Mouse (Mus musculus) cerebellum, postnatal 14 days (tissue): ENCODE results near the gene Pcdh19.

Experiments used
- DNase-seq, 2 experiments: peaks; one replicate each; pipeline ENCODE4 v3.0.0; 2021; ENCODE audit warnings: mixed read lengths in 2 of 2

The Pcdh19 gene

GRCm38 (mm10) chrX:133657308-133658302 lies 31.2 kb downstream of the Pcdh19 start:
- peak; percentile 11 to 22 for DNase-seq

GRCm38 (mm10) chrX:133655876-133656538 lies 32.8 kb downstream of the Pcdh19 start:
- DNase-seq: no peak

- DNase-seq: no peak
Observed at GRCm38 (mm10) chrX:133655196-133655595, 33.6 kb downstream of the Pcdh19 start.

- DNase-seq: no peak
Observed at GRCm38 (mm10) chrX:133653071-133653470, 35.7 kb downstream of the Pcdh19 start.

- no peak for DNase-seq
Observed at GRCm38 (mm10) chrX:133650379-133650778, 38.4 kb downstream of the Pcdh19 start.

- DNase-seq: no peak
Observed at GRCm38 (mm10) chrX:133647809-133648208, 41.0 kb downstream of the Pcdh19 start.

GRCm38 (mm10) chrX:133639445-133639844 lies 49.3 kb downstream of the Pcdh19 start:
- no peak for DNase-seq

GRCm38 (mm10) chrX:133629538-133629937 lies 59.2 kb downstream of the Pcdh19 start:
- DNase-seq: no peak

- no peak for DNase-seq
Observed at GRCm38 (mm10) chrX:133618222-133618621, 70.6 kb downstream of the Pcdh19 start.

- no peak for DNase-seq
Observed at GRCm38 (mm10) chrX:133605828-133606227, 83.0 kb downstream of the Pcdh19 start.

GRCm38 (mm10) chrX:133604272-133604671 lies 84.5 kb downstream of the Pcdh19 start:
- no peak for DNase-seq

- no peak for DNase-seq
Observed at GRCm38 (mm10) chrX:133602068-133602467, 86.7 kb downstream of the Pcdh19 start.

- no peak for DNase-seq
Observed at GRCm38 (mm10) chrX:133601658-133602057, 87.1 kb downstream of the Pcdh19 start.

GRCm38 (mm10) chrX:133601195-133601594 lies 87.6 kb downstream of the Pcdh19 start:
- no peak for DNase-seq

GRCm38 (mm10) chrX:133575601-133576382 lies 113.0 kb downstream of the Pcdh19 start:
- DNase-seq: no peak

GRCm38 (mm10) chrX:133565355-133565754 lies 123.4 kb downstream of the Pcdh19 start:
- DNase-seq: no peak
